Mouse (Mus musculus) hindbrain, embryonic 11.5 days (tissue): ENCODE measurements around the gene Thbs1. TPM values are rescaled to one million over a fixed set of nuclear protein-coding genes. Genes with fewer than 3 reads are reported as not detected.
A peak's percentile ranks its signal among the peaks of the same experiment; 100 is the strongest.

ENCODE experiments used
- ATAC-seq: fragments of 200-750 bp; cut with Nextera tagmentation; 2 replicates; pipeline ENCODE4 v1.8.0; 2017; ENCODE audit warnings: mild to moderate bottlenecking, moderate TSS enrichment, moderate library complexity; ENCODE audit not compliant: low FRiP score
- DNase-seq: peaks from one replicate; pipeline ENCODE4 v3.0.0-alpha.2; 2015; ENCODE audit warnings: low spot score
- H3K27ac ChIP-seq: fragments of 300-500 bp; sonication (generic); 2 replicates; pipeline ENCODE4 v1.5.1; 2014; ENCODE audit warnings: mild to moderate bottlenecking, low read depth, low read length
- H3K27me3 ChIP-seq: fragments of 300-500 bp; sonication (generic); 2 replicates; pipeline ENCODE4 v1.6.1; 2014; ENCODE audit warnings: mild to moderate bottlenecking, low read length, moderate library complexity, mixed read lengths; ENCODE audit not compliant: control insufficient read depth, insufficient read depth
- H3K36me3 ChIP-seq: fragments of 300-500 bp; sonication (generic); 2 replicates; pipeline ENCODE4 v1.6.1; 2014; ENCODE audit warnings: mild to moderate bottlenecking, low read length, moderate library complexity, mixed read lengths; ENCODE audit not compliant: control insufficient read depth, insufficient read depth
- H3K4me1 ChIP-seq: fragments of 300-500 bp; sonication (generic); replicated peaks from 2 replicates; pipeline ENCODE4 v1.6.1; 2014; ENCODE audit warnings: low read length, mixed read lengths; ENCODE audit not compliant: control insufficient read depth, insufficient read depth
- H3K4me2 ChIP-seq: fragments of 300-500 bp; sonication (generic); replicated peaks from 2 replicates; pipeline ENCODE4 v1.6.1; 2014; ENCODE audit warnings: mild to moderate bottlenecking, low read depth, low read length
- H3K4me3 ChIP-seq: fragments of 300-500 bp; sonication (generic); 2 replicates; pipeline ENCODE4 v1.5.1; 2014; ENCODE audit warnings: low read depth, low read length
- H3K9ac ChIP-seq: fragments of 300-500 bp; sonication (generic); 2 replicates; pipeline ENCODE4 v1.6.1; 2014; ENCODE audit warnings: low read depth, low read length
- H3K9me3 ChIP-seq: fragments of 300-500 bp; sonication (generic); 2 replicates; pipeline ENCODE4 v1.6.1; 2016; ENCODE audit warnings: low read length; ENCODE audit not compliant: control insufficient read depth
- WGBS: fragments of 180-500 bp; shearing (Covaris S2); extraction: QIAGEN DNeasy Blood & Tissue Kit; methylation state at CpG from one replicate; pipeline ENCODE4 v1.1.7; 2014; 5-methylcytosine and 5-hydroxymethylcytosine counted together
- polyA plus RNA-seq: library from polyadenylated mRNA; unstranded; fragments of >200 nt; fragmentation: Nextera tagmentation; extraction: Ambion mirVana; gene quantifications from 2 replicates; pipeline ENCODE4 v1.2.1, GENCODE M21; 2014

Thbs1 gene
- polyA plus RNA-seq, 1 experiment from 2014 or later, result 39.9 TPM

GRCm38 (mm10) chr2:118081581-118081980, 30.1 kb upstream of the Thbs1 start:
- H3K4me2 ChIP-seq, result no peak overlapping the region
- H3K9me3 ChIP-seq, result no peaks in the 10 kb centered on the region
- no peaks in the 10 kb centered on the region for H3K36me3 ChIP-seq
- H3K4me1 ChIP-seq, result no peaks in the 10 kb centered on the region
- H3K9ac ChIP-seq, result no peak overlapping the region
- H3K27me3 ChIP-seq, result no peaks in the 10 kb centered on the region
- no peak for DNase-seq
- no peak overlapping the region for H3K4me3 ChIP-seq
- no peak for ATAC-seq
- WGBS, result 81% methylated on average over 5 of the region's 5 CpGs
- no peak overlapping the region for H3K27ac ChIP-seq

- no peak overlapping the region for H3K4me2 ChIP-seq
- H3K4me1 ChIP-seq, result no peaks in the 10 kb centered on the region
- ATAC-seq (no peak), DNase-seq (no peak)
- no peak overlapping the region for H3K4me3 ChIP-seq
- H3K27ac ChIP-seq, result no peak overlapping the region
- H3K9me3 ChIP-seq, result no peaks in the 10 kb centered on the region
- H3K36me3 ChIP-seq, result no peaks in the 10 kb centered on the region
- no peaks in the 10 kb centered on the region for H3K27me3 ChIP-seq
- H3K9ac ChIP-seq, result no peak overlapping the region
- 94% methylated on average over 6 of the region's 6 CpGs for WGBS
These were observed 28.0 kb upstream of the Thbs1 start for GRCm38 (mm10) chr2:118083652-118084051.

- Histone ChIP-seq H3K4me2 (no peak overlapping the region), H3K4me1 (no peaks in the 10 kb centered on the region), H3K9me3 (no peaks in the 10 kb centered on the region), H3K27me3 (no peaks in the 10 kb centered on the region), H3K9ac (no peak overlapping the region), H3K36me3 (no peaks in the 10 kb centered on the region), H3K27ac (no peak overlapping the region), H3K4me3 (no peak overlapping the region)
- no peak for DNase-seq
- 77% methylated on average over 3 of the region's 3 CpGs for WGBS
- ATAC-seq, result no peak
These were observed 27.0 kb upstream of the Thbs1 start for GRCm38 (mm10) chr2:118084693-118085092.

- H3K9me3 ChIP-seq, result no peaks in the 10 kb centered on the region
- H3K27ac ChIP-seq, result no peak overlapping the region
- no peak overlapping the region for H3K9ac ChIP-seq
- H3K4me2 ChIP-seq, result no peak overlapping the region
- ATAC-seq, result no peak
- H3K27me3 ChIP-seq, result no peaks in the 10 kb centered on the region
- DNase-seq, result no peak
- H3K4me3 ChIP-seq, result no peak overlapping the region
- H3K36me3 ChIP-seq, result no peaks in the 10 kb centered on the region
- WGBS, result 92% methylated on average over 2 of the region's 2 CpGs
- no peaks in the 10 kb centered on the region for H3K4me1 ChIP-seq
These were observed 26.0 kb upstream of the Thbs1 start for GRCm38 (mm10) chr2:118085647-118086046.

- no peaks in the 10 kb centered on the region for H3K36me3 ChIP-seq
- H3K27ac ChIP-seq, result no peak overlapping the region
- ATAC-seq, result no peak
- DNase-seq, result no peak
- H3K4me2 ChIP-seq, result no peak overlapping the region
- H3K9me3 ChIP-seq, result no peaks in the 10 kb centered on the region
- WGBS, result 75% methylated on average over 10 of the region's 10 CpGs
- no peaks in the 10 kb centered on the region for H3K27me3 ChIP-seq
- H3K4me1 ChIP-seq, result no peaks in the 10 kb centered on the region
- no peak overlapping the region for H3K4me3 ChIP-seq
- no peak overlapping the region for H3K9ac ChIP-seq
These were observed 24.5 kb upstream of the Thbs1 start for GRCm38 (mm10) chr2:118087044-118087726.

GRCm38 (mm10) chr2:118091226-118091625, 20.4 kb upstream of the Thbs1 start:
- DNase-seq, result no peak

GRCm38 (mm10) chr2:118099104-118099503, 12.6 kb upstream of the Thbs1 start:
- 84% methylated on average over 4 of the region's 4 CpGs for WGBS
- ATAC-seq, result no peak
- H3K9ac ChIP-seq, result no peak overlapping the region
- no peak overlapping the region for H3K4me3 ChIP-seq
- H3K27ac ChIP-seq, result no peak overlapping the region
- no peaks in the 10 kb centered on the region for H3K9me3 ChIP-seq
- DNase-seq, result no peak
- H3K27me3 ChIP-seq, result no peaks in the 10 kb centered on the region
- no peaks in the 10 kb centered on the region for H3K36me3 ChIP-seq
- no peak overlapping the region for H3K4me2 ChIP-seq
- H3K4me1 ChIP-seq, result no peaks in the 10 kb centered on the region

More at GRCm38 (mm10) chr2:118091226-118091625, 20.4 kb upstream of the Thbs1 start:
- no peaks in the 10 kb centered on the region for H3K36me3 ChIP-seq
- no peak overlapping the region for H3K4me3 ChIP-seq
- no peak overlapping the region for H3K4me2 ChIP-seq
- no peak for ATAC-seq
- H3K4me1 ChIP-seq, result no peaks in the 10 kb centered on the region
- H3K27me3 ChIP-seq, result no peaks in the 10 kb centered on the region
- H3K27ac ChIP-seq, result no peak overlapping the region
- WGBS, result 89% methylated on average over 5 of the region's 5 CpGs
- no peak overlapping the region for H3K9ac ChIP-seq
- no peaks in the 10 kb centered on the region for H3K9me3 ChIP-seq

GRCm38 (mm10) chr2:118102169-118102568, 9.5 kb upstream of the Thbs1 start:
- 49% methylated on average over 4 of the region's 4 CpGs for WGBS
- ATAC-seq (no peak), DNase-seq (no peak)

GRCm38 (mm10) chr2:118110225-118110915, 1.3 kb upstream of the Thbs1 start:
- Histone ChIP-seq H3K4me3 (peak overlapping the region; percentile 47), H3K9me3 (no peaks in the 10 kb centered on the region), H3K27me3 (peaks cover 5% of the 10 kb centered on the region; the same call in 1 of the 2 replicates), H3K9ac (peak overlapping the region; percentile 8; the same call in 1 of the 2 replicates), H3K27ac (no peak overlapping the region), H3K36me3 (no peaks in the 10 kb centered on the region), H3K4me1 (peaks cover 2% of the 10 kb centered on the region; the same call in 1 of the 2 replicates), H3K4me2 (peak overlapping the region; percentile 86)
- ATAC-seq, result peak; percentile 30
- WGBS, result 36% methylated on average over 17 of the region's 17 CpGs
- DNase-seq, result peak; percentile 62

More at GRCm38 (mm10) chr2:118102169-118102568, 9.5 kb upstream of the Thbs1 start:
- H3K9me3 ChIP-seq, result no peaks in the 10 kb centered on the region
- H3K9ac ChIP-seq, result no peak overlapping the region
- H3K4me2 ChIP-seq, result no peak overlapping the region
- no peaks in the 10 kb centered on the region for H3K36me3 ChIP-seq
- no peak overlapping the region for H3K27ac ChIP-seq
- H3K27me3 ChIP-seq, result no peaks in the 10 kb centered on the region
- H3K4me3 ChIP-seq, result no peak overlapping the region
- no peaks in the 10 kb centered on the region for H3K4me1 ChIP-seq
